In the genomic region with DNA sequence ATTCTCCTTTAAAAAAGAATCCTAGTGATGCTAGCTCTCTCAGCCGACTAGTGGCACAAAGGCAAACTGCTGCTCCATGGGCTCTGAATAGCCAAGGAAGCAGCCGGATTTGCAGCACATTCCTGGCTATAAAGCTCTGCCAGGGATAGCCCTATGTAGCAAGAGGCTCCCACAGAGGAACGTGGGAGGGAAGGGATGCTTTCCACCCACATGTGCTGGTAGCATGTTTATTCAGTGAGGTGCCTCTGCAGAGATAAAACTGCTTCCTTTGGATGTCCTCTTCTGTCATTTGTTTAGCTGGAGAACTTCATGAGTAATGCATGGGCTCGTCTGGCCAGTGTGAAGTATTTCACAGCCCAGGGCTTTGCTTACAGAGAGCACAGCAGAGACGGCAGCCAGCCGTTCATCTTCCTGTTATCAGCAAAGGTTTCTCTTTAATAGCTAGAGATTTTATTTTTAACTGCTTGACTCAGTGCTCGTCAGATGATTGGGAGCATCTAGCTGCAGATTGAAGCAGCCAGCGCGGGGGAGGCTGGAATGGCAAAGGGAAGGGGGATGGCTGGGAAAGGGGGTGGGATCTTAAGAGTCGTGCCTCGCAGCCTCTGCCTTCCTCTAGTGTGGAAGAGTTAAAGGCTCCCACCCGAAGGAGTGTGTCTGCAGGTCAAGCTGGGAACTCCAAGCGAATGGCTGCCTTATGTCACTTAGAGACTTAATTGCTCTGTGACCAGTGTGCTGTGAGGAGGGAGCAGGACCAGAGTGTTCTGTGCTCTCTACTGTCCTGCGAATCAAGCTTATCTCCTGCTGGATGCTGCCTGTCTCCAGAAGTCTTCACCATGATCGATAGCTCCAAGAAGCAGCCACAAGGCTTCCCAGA, we compare ENCODE assay signal across 8 mouse cellular contexts.
A peak's percentile ranks its signal among the peaks of the same experiment; 100 is the strongest.
DNase-seq lines count a peak whose midpoint lies in the region; ATAC-seq lines count a peak whose summit lies in the region.

No protein-coding gene starts in this region.

- no peaks in the 10 kb centered on the region for H3K36me3 ChIP-seq in hindbrain, embryonic 13.5 days
- H3K36me3 ChIP-seq in lung, embryonic 15.5 days: no peaks in the 10 kb centered on the region

- no peaks in the 10 kb centered on the region for H3K27me3 ChIP-seq in hindbrain, embryonic 13.5 days
- no peaks in the 10 kb centered on the region for H3K27me3 ChIP-seq in lung, embryonic 15.5 days

- peak overlapping the region; percentile 58 for H3K4me2 ChIP-seq in hindbrain, embryonic 13.5 days
- H3K4me2 ChIP-seq in lung, embryonic 15.5 days: peak overlapping the region; percentile 42

- H3K27ac ChIP-seq in hindbrain, embryonic 13.5 days: peak overlapping the region; percentile 86
- H3K27ac ChIP-seq in lung, embryonic 15.5 days: peak overlapping the region; percentile 57

- H3K4me3 ChIP-seq in hindbrain, embryonic 13.5 days: peak overlapping the region; percentile 33
- H3K4me3 ChIP-seq in lung, embryonic 15.5 days: peak overlapping the region; percentile 11; the same call in 1 of the 2 replicates

- peak; percentile 75 for DNase-seq in MN1 (ENCODE audit: low spot score)
- peak; percentile 74 to 77 for DNase-seq in cerebellum, postnatal 10 days
- DNase-seq in frontal cortex, postnatal 14 days (ENCODE audit: low spot score in 2 of 2): peak; percentile 77 to 78
- DNase-seq in layer of hippocampus, postnatal 14 days (ENCODE audit: low spot score in 2 of 2): peak; percentile 74 to 88
- peak; percentile 29 for DNase-seq in retina, postnatal 7 days (ENCODE audit: low read depth, low spot score)
- no peak for DNase-seq in B cell, adult 2 months

- peaks cover 40% of the 10 kb centered on the region for H3K4me1 ChIP-seq in hindbrain, embryonic 13.5 days (replicated peaks)
- peaks cover 42% of the 10 kb centered on the region for H3K4me1 ChIP-seq in lung, embryonic 15.5 days

- peak overlapping the region; percentile 65 for H3K9ac ChIP-seq in hindbrain, embryonic 13.5 days
- no peak overlapping the region for H3K9ac ChIP-seq in lung, embryonic 15.5 days

- no peaks in the 10 kb centered on the region for H3K9me3 ChIP-seq in hindbrain, embryonic 13.5 days
- no peaks in the 10 kb centered on the region for H3K9me3 ChIP-seq in lung, embryonic 15.5 days

- ATAC-seq in hindbrain, embryonic 13.5 days (ENCODE audit: low FRiP score): peak; percentile 83
- ATAC-seq in lung, embryonic 15.5 days (ENCODE audit: borderline replicate concordance, extremely low read depth, low FRiP score, low TSS enrichment): peak; percentile 76; the same call in 1 of the 2 replicates

- 17% methylated on average over 15 of the region's 15 CpGs for WGBS in hindbrain, embryonic 13.5 days
- WGBS in lung, embryonic 15.5 days: 8% methylated on average over 15 of the region's 15 CpGs

Comparison
In these comparisons a context has a peak if more than half of its experiments do, and no peak if none do; other contexts are left out.
1. DNase-seq: peak in MN1 (single experiment), cerebellum, postnatal 10 days (2 of 2), frontal cortex, postnatal 14 days (2 of 2), layer of hippocampus, postnatal 14 days (2 of 2) and retina, postnatal 7 days (single experiment); none in B cell, adult 2 months (0 of 2).